Mouse (Mus musculus) myocyte (in vitro differentiated cells): Measurements from ENCODE around the gene Gna12. TPM values are rescaled to one million over a fixed set of nuclear protein-coding genes. Genes with fewer than 3 reads are reported as not detected.

Source experiments
- H3K27me3 ChIP-seq: one replicate; pipeline ENCODE4 v1.6.1; 2011; ENCODE audit not compliant: control insufficient read depth, insufficient read depth, insufficient read length
- H3K36me3 ChIP-seq: one replicate; pipeline ENCODE4 v1.6.1; 2011; ENCODE audit not compliant: control insufficient read depth, insufficient read depth
- H3K4me2 ChIP-seq: one replicate; pipeline ENCODE4 v1.6.1; 2011; ENCODE audit warnings: low read depth, control low read depth
- H3K4me3 ChIP-seq: one replicate; pipeline ENCODE4 v1.5.1; 2011; ENCODE audit warnings: mild to moderate bottlenecking, control low read depth, moderate library complexity
- H3K79me2 ChIP-seq: one replicate; pipeline ENCODE4 v1.6.1; 2011; ENCODE audit not compliant: control insufficient read depth, insufficient read depth
- H3ac ChIP-seq: one replicate; pipeline ENCODE4 v1.6.1; 2011; ENCODE audit not compliant: control insufficient read depth, insufficient read length
- CEBPB ChIP-seq: IDR thresholded peaks from 2 replicates; pipeline ENCODE4 v1.6.1; 2011; ENCODE audit warnings: mild to moderate bottlenecking, moderate library complexity; ENCODE audit not compliant: poor library complexity, insufficient read depth, severe bottlenecking
- E2F4 ChIP-seq: IDR thresholded peaks from one replicate; pipeline ENCODE4 v1.6.1; 2011; ENCODE audit warnings: mild to moderate bottlenecking, control low read depth, moderate library complexity; ENCODE audit not compliant: insufficient read depth
- MAX ChIP-seq: IDR thresholded peaks from one replicate; pipeline ENCODE4 v1.6.1; 2011; ENCODE audit warnings: low read depth, mild to moderate bottlenecking, control low read depth
- MYOD1 ChIP-seq, 3 experiments: IDR thresholded peaks; one replicate each; pipeline ENCODE4 v1.6.1; 2011; ENCODE audit warnings: control low read depth in 2 of 3, low read depth in 2 of 3, mild to moderate bottlenecking in 2 of 3, moderate library complexity in 1 of 3; ENCODE audit not compliant: insufficient read length in 2 of 3, control insufficient read depth in 1 of 3
- MYOG ChIP-seq, 3 experiments: IDR thresholded peaks; one replicate each; pipeline ENCODE4 v1.6.1; 2011; ENCODE audit warnings: control low read depth in 2 of 3, low read depth in 2 of 3, mild to moderate bottlenecking in 2 of 3; ENCODE audit not compliant: insufficient read length in 2 of 3, control insufficient read depth in 1 of 3, insufficient read depth in 1 of 3
- POLR2A ChIP-seq: IDR thresholded peaks from one replicate; pipeline ENCODE4 v1.6.1; 2011; ENCODE audit warnings: low read depth, mild to moderate bottlenecking, control low read depth, moderate library complexity; ENCODE audit not compliant: insufficient read length
- POLR2AphosphoS2 ChIP-seq: IDR thresholded peaks from one replicate; pipeline ENCODE4 v1.6.1; 2011; ENCODE audit warnings: low read depth, control low read depth; ENCODE audit not compliant: insufficient read length
- REST ChIP-seq: IDR thresholded peaks from one replicate; pipeline ENCODE4 v1.6.1; 2011; ENCODE audit warnings: mild to moderate bottlenecking, control low read depth, moderate library complexity; ENCODE audit not compliant: insufficient read depth, insufficient read length
- SRF ChIP-seq: IDR thresholded peaks from one replicate; pipeline ENCODE4 v1.6.1; 2011; ENCODE audit warnings: low read depth; ENCODE audit not compliant: control insufficient read depth, insufficient read length
- TCF12 ChIP-seq: IDR thresholded peaks from one replicate; pipeline ENCODE4 v1.6.1; 2011; ENCODE audit warnings: mild to moderate bottlenecking, control low read depth; ENCODE audit not compliant: poor library complexity, insufficient read depth, severe bottlenecking
- TCF3 ChIP-seq: IDR thresholded peaks from one replicate; pipeline ENCODE4 v1.6.1; 2011; ENCODE audit warnings: low read depth, control low read depth; ENCODE audit not compliant: insufficient read length
- USF1 ChIP-seq: IDR thresholded peaks from one replicate; pipeline ENCODE4 v1.6.1; 2011; ENCODE audit warnings: low read depth, mild to moderate bottlenecking, control low read depth, moderate library complexity
- polyA plus RNA-seq: library from polyadenylated mRNA; unstranded; fragments of >200 nt; fragmentation: generic; extraction: Trizol; gene quantifications from one replicate; pipeline ENCODE4 v1.2.1, GENCODE M21; 2012; ENCODE audit warnings: missing spikeins

Gna12 gene
- polyA plus RNA-seq, 1 experiment, result 48.8 TPM

DNA sequence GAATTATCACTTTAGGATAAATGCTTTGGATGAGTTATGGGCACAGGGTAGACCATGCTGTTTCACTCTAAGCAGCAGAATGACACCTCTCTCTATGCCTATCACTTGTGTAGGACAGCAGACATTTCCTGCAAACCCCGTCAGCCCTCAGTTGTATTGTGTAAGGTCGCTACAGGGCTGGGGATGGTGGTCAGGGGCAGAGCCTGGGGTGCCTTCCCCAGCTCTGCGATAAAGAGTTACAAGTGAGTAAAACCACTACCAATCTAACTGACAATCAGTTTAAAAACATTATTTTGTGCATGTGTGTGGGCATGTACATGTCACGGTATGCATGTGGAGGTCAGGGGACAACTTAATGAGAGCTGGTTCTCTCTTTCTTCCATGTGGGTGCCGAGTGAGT is 49.1 kb downstream of the Gna12 start:
- Histone ChIP-seq H3K79me2 (no peaks in the 10 kb centered on the region), H3ac (no peak overlapping the region), H3K27me3 (no peaks in the 10 kb centered on the region), H3K4me2 (no peak overlapping the region), H3K4me3 (no peak overlapping the region), H3K36me3 (peaks cover 29% of the 10 kb centered on the region)
- no peak for TF ChIP-seq POLR2A
- no peak for TF ChIP-seq REST
- no peak for TF ChIP-seq MYOD1 (IDR thresholded peaks at IDR 0.05; ENCODE audit: control insufficient read depth in 1 of 3, insufficient read length in 2 of 3, low read depth in 2 of 3)
- no peak for TF ChIP-seq CEBPB
- no peak for TF ChIP-seq POLR2AphosphoS2
- no peak for TF ChIP-seq MAX
- TF ChIP-seq TCF3, result no peak
- no peak for TF ChIP-seq E2F4
- no peak for TF ChIP-seq SRF
- TF ChIP-seq MYOG (IDR thresholded peaks at IDR 0.05; ENCODE audit: control insufficient read depth in 1 of 3, insufficient read depth in 1 of 3, insufficient read length in 2 of 3, low read depth in 2 of 3), result no peak
- no peak for TF ChIP-seq USF1
- TF ChIP-seq TCF12, result no peak

DNA sequence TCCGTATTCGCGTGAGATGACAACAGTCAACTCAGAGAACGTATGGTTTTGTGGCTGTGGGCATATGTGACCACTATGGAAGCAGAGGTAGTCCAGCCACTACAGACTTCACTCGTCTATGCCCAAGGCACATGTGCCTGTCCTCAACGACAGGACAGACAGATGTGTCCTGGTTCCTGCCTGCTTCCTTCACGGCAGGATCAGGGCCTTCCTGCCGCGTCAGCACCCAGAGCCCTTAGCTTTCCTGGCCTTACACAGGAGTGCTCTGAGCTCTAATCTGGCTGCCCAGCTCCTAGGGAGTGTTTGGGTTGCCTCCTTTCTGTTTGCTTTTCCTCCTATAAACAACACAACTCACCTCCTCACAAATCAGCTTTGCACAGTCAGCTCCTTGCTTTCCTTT is 53.3 kb downstream of the Gna12 start:
- TF ChIP-seq POLR2AphosphoS2 (no peak), USF1 (no peak), MYOG (IDR thresholded peaks at IDR 0.05; ENCODE audit: control insufficient read depth in 1 of 3, insufficient read depth in 1 of 3, insufficient read length in 2 of 3, low read depth in 2 of 3) (no peak), POLR2A (no peak), TCF3 (no peak), MYOD1 (IDR thresholded peaks at IDR 0.05; ENCODE audit: control insufficient read depth in 1 of 3, insufficient read length in 2 of 3, low read depth in 2 of 3) (no peak), MAX (no peak), CEBPB (no peak), SRF (no peak), TCF12 (no peak), E2F4 (no peak), REST (no peak)
- no peaks in the 10 kb centered on the region for H3K79me2 ChIP-seq
- H3K4me2 ChIP-seq, result no peak overlapping the region
- no peak overlapping the region for H3K4me3 ChIP-seq
- peaks cover 5% of the 10 kb centered on the region for H3K36me3 ChIP-seq
- H3ac ChIP-seq, result no peak overlapping the region
- no peaks in the 10 kb centered on the region for H3K27me3 ChIP-seq

DNA sequence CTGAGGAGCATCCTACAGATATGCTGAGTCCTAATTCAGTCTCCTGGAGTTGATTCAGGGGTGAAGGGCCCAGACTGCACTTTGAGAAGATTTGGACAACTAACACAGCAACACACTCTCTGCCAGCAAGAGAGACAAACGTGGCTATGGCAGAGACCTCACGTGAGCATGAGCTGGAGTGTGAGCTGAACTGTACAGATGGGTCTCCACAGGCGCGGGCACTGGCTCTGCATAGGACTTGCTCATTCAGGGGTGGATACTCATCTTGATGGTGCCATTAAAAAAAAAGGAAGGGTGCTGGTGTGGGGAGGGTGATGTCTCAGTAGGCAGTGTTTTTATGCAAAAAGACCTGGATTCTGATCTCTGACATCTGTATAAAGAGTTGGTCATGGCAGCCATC is 55.1 kb downstream of the Gna12 start:
- TF ChIP-seq E2F4 (no peak), CEBPB (no peak), MAX (no peak), REST (no peak), MYOG (IDR thresholded peaks at IDR 0.05; ENCODE audit: control insufficient read depth in 1 of 3, insufficient read depth in 1 of 3, insufficient read length in 2 of 3, low read depth in 2 of 3) (no peak), SRF (no peak), USF1 (no peak)
- Histone ChIP-seq H3K36me3 (no peaks in the 10 kb centered on the region), H3K4me3 (no peak overlapping the region), H3ac (no peak overlapping the region), H3K4me2 (no peak overlapping the region), H3K27me3 (no peaks in the 10 kb centered on the region), H3K79me2 (no peaks in the 10 kb centered on the region)

DNA sequence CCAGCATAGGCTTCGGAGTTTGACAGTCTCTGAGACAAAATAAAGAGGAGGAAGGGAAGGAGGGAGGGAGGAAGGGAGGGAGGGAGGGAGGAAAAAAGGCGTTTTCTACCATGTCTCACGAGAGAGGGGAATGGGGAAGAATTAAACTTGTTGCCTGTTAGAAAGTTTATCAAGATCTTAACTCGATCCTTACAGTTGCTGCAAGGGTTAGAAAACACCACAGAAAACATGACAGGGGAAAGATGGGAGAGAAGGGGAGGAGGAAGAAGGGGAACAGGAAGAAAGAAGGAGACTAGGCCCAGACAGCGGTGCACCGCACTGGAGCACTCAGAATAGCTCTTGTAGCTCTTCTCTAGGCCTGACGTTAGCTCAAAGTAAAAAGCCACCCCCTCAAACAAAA is 58.1 kb downstream of the Gna12 start:
- H3K79me2 ChIP-seq, result no peaks in the 10 kb centered on the region
- no peaks in the 10 kb centered on the region for H3K36me3 ChIP-seq
- H3K27me3 ChIP-seq, result no peaks in the 10 kb centered on the region
- H3ac ChIP-seq, result no peak overlapping the region
- no peak overlapping the region for H3K4me2 ChIP-seq
- H3K4me3 ChIP-seq, result no peak overlapping the region
- no peak for TF ChIP-seq CEBPB
- TF ChIP-seq USF1, result no peak
- no peak for TF ChIP-seq TCF12
- no peak for TF ChIP-seq E2F4
- no peak for TF ChIP-seq SRF
- no peak for TF ChIP-seq TCF3
- no peak for TF ChIP-seq POLR2A
- TF ChIP-seq MYOG (IDR thresholded peaks at IDR 0.05; ENCODE audit: control insufficient read depth in 1 of 3, insufficient read depth in 1 of 3, insufficient read length in 2 of 3, low read depth in 2 of 3), result no peak
- no peak for TF ChIP-seq MAX
- no peak for TF ChIP-seq MYOD1 (IDR thresholded peaks at IDR 0.05; ENCODE audit: control insufficient read depth in 1 of 3, insufficient read length in 2 of 3, low read depth in 2 of 3)
- TF ChIP-seq POLR2AphosphoS2, result no peak
- TF ChIP-seq REST, result no peak

- no peak for TF ChIP-seq CEBPB
- TF ChIP-seq MAX, result no peak
- TF ChIP-seq POLR2AphosphoS2, result no peak
- no peak for TF ChIP-seq TCF3
- TF ChIP-seq MYOD1 (IDR thresholded peaks at IDR 0.05; ENCODE audit: control insufficient read depth in 1 of 3, insufficient read length in 2 of 3, low read depth in 2 of 3), result no peak
- no peak for TF ChIP-seq POLR2A
- no peak for TF ChIP-seq E2F4
- TF ChIP-seq SRF, result no peak
- no peak for TF ChIP-seq TCF12
- no peak for TF ChIP-seq MYOG (IDR thresholded peaks at IDR 0.05; ENCODE audit: control insufficient read depth in 1 of 3, insufficient read depth in 1 of 3, insufficient read length in 2 of 3, low read depth in 2 of 3)
- TF ChIP-seq REST, result no peak
- TF ChIP-seq USF1, result no peak
- H3K4me2 ChIP-seq, result no peak overlapping the region
These were observed 58.6 kb downstream of the Gna12 start for GRCm38 (mm10) chr5:140771612-140772011.

More at GRCm38 (mm10) chr5:140771612-140772011, 58.6 kb downstream of the Gna12 start:
- Histone ChIP-seq H3ac (no peak overlapping the region), H3K36me3 (no peaks in the 10 kb centered on the region), H3K4me3 (no peak overlapping the region), H3K27me3 (no peaks in the 10 kb centered on the region), H3K79me2 (no peaks in the 10 kb centered on the region)
